In genomic region chr12:73521944-73522343, GRCm38 (mm10) we compare ENCODE assay signal across 29 mouse cellular contexts. TPM values are rescaled to one million over a fixed set of nuclear protein-coding genes. Genes with fewer than 3 reads are reported as not detected.
DNase-seq lines count a peak whose midpoint lies in the region; ATAC-seq and TF ChIP-seq lines count a peak whose summit lies in the region.
"Had no signal": no experiment of that assay in that cellular context is flagged by ENCODE, and none has a peak within 500 bp of the region (broad histone marks: within the 10 kb centered on the region; RNA-seq: fewer than 3 reads in every experiment).

No protein-coding gene starts in this region.

- DNase-seq in embryo, embryonic 10.5 days (ENCODE audit: low spot score), result peak; percentile 51
- DNase-seq in embryo, embryonic 9.5 days (ENCODE audit: extremely low spot score), result no peak
- DNase-seq in limb, embryonic 11.5 days (ENCODE audit: low spot score), result peak; percentile 54
- peak; percentile 31 for DNase-seq in limb, embryonic 14.5 days (ENCODE audit: low spot score)
- DNase-seq in ovary, adult 18-20 months (ENCODE audit: low spot score), result no peak
- no peak for DNase-seq in adipocyte (ENCODE audit: low spot score)
- no peak for DNase-seq in gastrocnemius, postnatal 14 days
- DNase-seq: adrenal gland, postnatal 10 days; adrenal gland, postnatal 36 days; cerebellum, adult 18-20 months; cerebellum, adult 9-10 months; cerebellum, postnatal 14 days; gastrocnemius, adult 2 months; gastrocnemius, postnatal 25 days; heart, adult 18-20 months; heart, postnatal 14 days; heart, postnatal 4 days had no signal

- H3K4me1 ChIP-seq in embryonic facial prominence, embryonic 13.5 days, result peaks cover 46% of the 10 kb centered on the region
- H3K4me1 ChIP-seq in limb, embryonic 11.5 days (ENCODE audit: control insufficient read depth, insufficient read depth, low read length), result peaks cover 38% of the 10 kb centered on the region
- H3K4me1 ChIP-seq in limb, embryonic 14.5 days (ENCODE audit: control insufficient read depth, insufficient read depth, low read length), result peaks cover 32% of the 10 kb centered on the region

- H3K4me3 ChIP-seq in embryonic facial prominence, embryonic 13.5 days, result no peak overlapping the region
- no peak overlapping the region for H3K4me3 ChIP-seq in limb, embryonic 11.5 days (ENCODE audit: low read depth, low read length)
- no peak overlapping the region for H3K4me3 ChIP-seq in limb, embryonic 14.5 days (replicated peaks; ENCODE audit: low read length)
- H3K4me3 ChIP-seq: embryonic facial prominence, embryonic 12.5 days; erythroblast, embryonic 14.5 days; forebrain, embryonic 13.5 days; gastrocnemius, adult 2 months; heart, embryonic 12.5 days; heart, embryonic 15.5 days had no signal

- no peak overlapping the region for H3K27ac ChIP-seq in embryonic facial prominence, embryonic 13.5 days
- H3K27ac ChIP-seq in limb, embryonic 11.5 days (replicated peaks; ENCODE audit: low read depth, low read length), result no peak overlapping the region; the same call in 1 of the 2 replicates
- no peak overlapping the region; the same call in 1 of the 2 replicates for H3K27ac ChIP-seq in limb, embryonic 14.5 days (replicated peaks; ENCODE audit: low read depth, low read length)
- H3K27ac ChIP-seq: embryonic facial prominence, embryonic 12.5 days; forebrain, embryonic 13.5 days; gastrocnemius, adult 2 months; heart, embryonic 15.5 days; hindbrain, embryonic 14.5 days; hindbrain, postnatal 0 days had no signal

- intact Hi-C loops in gastrocnemius, postnatal 14 days (cut with DNase I; ENCODE audit: low total_unique reads), result no loop called here

- H3K9ac ChIP-seq in embryonic facial prominence, embryonic 13.5 days, result no peak overlapping the region
- no peak overlapping the region for H3K9ac ChIP-seq in limb, embryonic 11.5 days (ENCODE audit: low read length)
- H3K9ac ChIP-seq in limb, embryonic 14.5 days (ENCODE audit: low read depth, low read length, severe bottlenecking), result no peak overlapping the region
- H3K9ac ChIP-seq: embryonic facial prominence, embryonic 12.5 days; forebrain, embryonic 13.5 days; heart, embryonic 12.5 days; heart, embryonic 15.5 days; hindbrain, embryonic 14.5 days had no signal

- H3K27me3 ChIP-seq in embryonic facial prominence, embryonic 13.5 days, result peaks cover 7% of the 10 kb centered on the region; the same call in 1 of the 2 replicates
- H3K27me3 ChIP-seq in limb, embryonic 11.5 days (ENCODE audit: control insufficient read depth, insufficient read depth, low read length), result no peaks in the 10 kb centered on the region
- peaks cover 7% of the 10 kb centered on the region; the same call in 1 of the 2 replicates for H3K27me3 ChIP-seq in limb, embryonic 14.5 days (ENCODE audit: control insufficient read depth, insufficient read depth, low read length)
- H3K27me3 ChIP-seq: heart, embryonic 12.5 days had no signal

- no peak for ATAC-seq in embryonic facial prominence, embryonic 13.5 days (ENCODE audit: insufficient number of reproducible peaks, insufficient read depth, low FRiP score, low TSS enrichment, low read depth)
- peak; percentile 19; the same call in 1 of the 2 replicates for ATAC-seq in limb, embryonic 11.5 days (ENCODE audit: insufficient number of reproducible peaks, low FRiP score, low TSS enrichment, low read depth)
- no peak for ATAC-seq in limb, embryonic 14.5 days (ENCODE audit: low FRiP score, low read depth)
- ATAC-seq: activated CD4-positive, CD25-positive, alpha-beta regulatory T cell, adult 4 months; forebrain, embryonic 13.5 days; forebrain, embryonic 16.5 days; hindbrain, postnatal 0 days; inflammation-experienced regulatory T-cells, adult 6 months; intestine, embryonic 16.5 days had no signal

- no peaks in the 10 kb centered on the region for H3K36me3 ChIP-seq in embryonic facial prominence, embryonic 13.5 days
- H3K36me3 ChIP-seq in limb, embryonic 11.5 days (ENCODE audit: control insufficient read depth, insufficient read depth, low read length), result no peaks in the 10 kb centered on the region
- H3K36me3 ChIP-seq in limb, embryonic 14.5 days (ENCODE audit: control insufficient read depth, insufficient read depth, low read length), result no peaks in the 10 kb centered on the region
- H3K36me3 ChIP-seq: embryonic facial prominence, embryonic 12.5 days; heart, embryonic 12.5 days; heart, embryonic 15.5 days had no signal

- TF ChIP-seq POLR2A in limb, embryonic 14.5 days (IDR thresholded peaks at IDR 0.05; ENCODE audit: borderline replicate concordance, extremely low read depth, insufficient read depth, insufficient read length), result no peak

- peak overlapping the region; percentile 36; the same call in 1 of the 2 replicates for H3K4me2 ChIP-seq in embryonic facial prominence, embryonic 13.5 days
- no peak overlapping the region for H3K4me2 ChIP-seq in limb, embryonic 11.5 days (ENCODE audit: low read depth, severe bottlenecking)
- no peak overlapping the region for H3K4me2 ChIP-seq in limb, embryonic 14.5 days (replicated peaks; ENCODE audit: low read depth, low read length, severe bottlenecking)
- H3K4me2 ChIP-seq: forebrain, embryonic 13.5 days; heart, embryonic 12.5 days; heart, embryonic 15.5 days; hindbrain, embryonic 14.5 days had no signal

- WGBS in embryonic facial prominence, embryonic 13.5 days, result 5% methylated on average over 3 of the region's 3 CpGs
- 4% methylated on average over 3 of the region's 3 CpGs for WGBS in limb, embryonic 11.5 days
- WGBS in limb, embryonic 14.5 days, result 12% methylated on average over 3 of the region's 3 CpGs

- no peaks in the 10 kb centered on the region for H3K9me3 ChIP-seq in embryonic facial prominence, embryonic 13.5 days
- no peaks in the 10 kb centered on the region for H3K9me3 ChIP-seq in limb, embryonic 11.5 days (ENCODE audit: control insufficient read depth, low read length)
- no peaks in the 10 kb centered on the region for H3K9me3 ChIP-seq in limb, embryonic 14.5 days (ENCODE audit: control insufficient read depth, low read length)
- H3K9me3 ChIP-seq: embryonic facial prominence, embryonic 12.5 days; forebrain, embryonic 13.5 days; heart, embryonic 12.5 days; heart, embryonic 15.5 days had no signal

RNA-seq across cellular contexts. Expression of gene Tmem30b, which starts 24.2 kb away (rescaled TPM):
- polyA plus RNA-seq in embryonic facial prominence, embryonic 13.5 days (2015; fragmentation: Nextera tagmentation; extraction: Ambion mirVana), result 13.6 and 16.1 TPM in 2 replicates
- polyA plus RNA-seq in limb, embryonic 11.5 days (2014; fragmentation: Nextera tagmentation; extraction: Ambion mirVana), result 22.9 and 25.0 TPM in 2 replicates
- 13.8 and 19.8 TPM in 2 replicates for polyA plus RNA-seq in limb, embryonic 14.5 days (2012; rRNA removed)
- polyA plus RNA-seq in limb, embryonic 14.5 days (2014; fragmentation: Nextera tagmentation; extraction: Ambion mirVana), result 16.9 and 17.0 TPM in 2 replicates
- under 1 TPM; 0.80 to 0.96 TPM for total RNA-seq in gastrocnemius, postnatal 14 days (2021)
- polyA plus RNA-seq: activated CD4-positive, CD25-positive, alpha-beta regulatory T cell, adult 4 months; erythroblast, embryonic 14.5 days had no signal

Comparison
In these comparisons a context has a peak if more than half of its experiments do, and no peak if none do; other contexts are left out.
1. DNase-seq: peak in embryo, embryonic 10.5 days (single experiment), limb, embryonic 11.5 days (single experiment) and limb, embryonic 14.5 days (single experiment); none in embryo, embryonic 9.5 days (single experiment), ovary, adult 18-20 months (single experiment), adipocyte (single experiment) and gastrocnemius, postnatal 14 days (single experiment).